8 mouse cellular contexts compared by ENCODE assay signal in genomic region chr6:89242371-89243288, GRCm38 (mm10).
DNase-seq lines count a peak whose midpoint lies in the region; ATAC-seq lines count a peak whose summit lies in the region.
"Had no signal": no experiment of that assay in that cellular context is flagged by ENCODE, and none has a peak within 500 bp of the region (broad histone marks: within the 10 kb centered on the region; RNA-seq: fewer than 3 reads in every experiment).

No protein-coding gene starts in this region.

- peak overlapping the region; percentile 57 for H3K27ac ChIP-seq in midbrain, embryonic 14.5 days (replicated peaks; ENCODE audit: low read depth, low read length)
- H3K27ac ChIP-seq: hindbrain, embryonic 15.5 days had no signal

- no peaks in the 10 kb centered on the region for H3K27me3 ChIP-seq in midbrain, embryonic 14.5 days (ENCODE audit: control insufficient read depth, insufficient read depth, low read length)
- H3K27me3 ChIP-seq: hindbrain, embryonic 15.5 days had no signal

- WGBS in midbrain, embryonic 14.5 days: 11% methylated on average over 18 of the region's 18 CpGs

- H3K36me3 ChIP-seq in midbrain, embryonic 14.5 days (ENCODE audit: control insufficient read depth, insufficient read depth, low read length): no peaks in the 10 kb centered on the region
- H3K36me3 ChIP-seq: hindbrain, embryonic 15.5 days had no signal

- peak; percentile 16 for DNase-seq in thymus, postnatal 14 days
- DNase-seq in thymus, postnatal 10 days (ENCODE audit: low spot score in 2 of 2): no peak
- peak; percentile 41 for DNase-seq in embryo, embryonic 11.5 days (ENCODE audit: low read depth, low spot score)
- peak; percentile 12 for DNase-seq in kidney, adult 18-20 months
- DNase-seq in midbrain, embryonic 14.5 days: peak; percentile 66
- DNase-seq in layer of hippocampus, postnatal 36 days: no peak
- no peak for DNase-seq in frontal cortex, adult 2 months (ENCODE audit: extremely low spot score in 1 of 2, low spot score in 1 of 2)

- no peak overlapping the region for H3K9ac ChIP-seq in midbrain, embryonic 14.5 days (replicated peaks; ENCODE audit: low read length)
- H3K9ac ChIP-seq: hindbrain, embryonic 15.5 days had no signal

- H3K9me3 ChIP-seq in midbrain, embryonic 14.5 days (ENCODE audit: control insufficient read depth, low read length): no peaks in the 10 kb centered on the region
- H3K9me3 ChIP-seq: hindbrain, embryonic 15.5 days had no signal

- H3K4me2 ChIP-seq in midbrain, embryonic 14.5 days (ENCODE audit: low read length): no peak overlapping the region
- H3K4me2 ChIP-seq: hindbrain, embryonic 15.5 days had no signal

- ATAC-seq in midbrain, embryonic 14.5 days (ENCODE audit: low FRiP score, low TSS enrichment): no peak; the same call in 1 of the 2 replicates

- H3K4me1 ChIP-seq in midbrain, embryonic 14.5 days (ENCODE audit: control insufficient read depth, insufficient read depth, low read length): peaks cover 46% of the 10 kb centered on the region

- no peak overlapping the region for H3K4me3 ChIP-seq in midbrain, embryonic 14.5 days (replicated peaks; ENCODE audit: low read depth, low read length)
- H3K4me3 ChIP-seq: hindbrain, embryonic 15.5 days had no signal

Comparison
In these comparisons a context has a peak if more than half of its experiments do, and no peak if none do; other contexts are left out.
1. DNase-seq: peak in thymus, postnatal 14 days (single experiment), embryo, embryonic 11.5 days (single experiment), kidney, adult 18-20 months (single experiment) and midbrain, embryonic 14.5 days (single experiment); none in thymus, postnatal 10 days (0 of 2), layer of hippocampus, postnatal 36 days (0 of 2) and frontal cortex, adult 2 months (0 of 2).